Mouse (Mus musculus) neural tube, embryonic 15.5 days (tissue): ENCODE data around the gene Susd5. TPM values are rescaled to one million over a fixed set of nuclear protein-coding genes. Genes with fewer than 3 reads are reported as not detected.
"Not testable (repeated sequence)": the region's sequence is repeated elsewhere in the genome, so short reads cannot be mapped to it uniquely, and the experiment has no call there.

Experiments
- ATAC-seq: fragments of 200-750 bp; cut with Nextera tagmentation; 2 replicates; pipeline ENCODE4 v1.8.0; 2017; ENCODE audit warnings: mild to moderate bottlenecking, moderate TSS enrichment, moderate library complexity; ENCODE audit not compliant: low FRiP score
- H3K27ac ChIP-seq: fragments of 300-500 bp; sonication (generic); replicated peaks from 2 replicates; pipeline ENCODE4 v1.5.1; 2015; ENCODE audit warnings: mild to moderate bottlenecking, inconsistent platforms
- H3K27me3 ChIP-seq: fragments of 300-500 bp; sonication (generic); replicated peaks from 2 replicates; pipeline ENCODE4 v1.6.1; 2015; ENCODE audit warnings: inconsistent platforms
- H3K36me3 ChIP-seq: fragments of 300-500 bp; sonication (generic); 2 replicates; pipeline ENCODE4 v1.6.1; 2015; ENCODE audit warnings: inconsistent platforms
- H3K4me1 ChIP-seq: fragments of 300-500 bp; sonication (generic); 2 replicates; pipeline ENCODE4 v1.6.1; 2015; ENCODE audit warnings: inconsistent platforms
- H3K4me2 ChIP-seq: fragments of 300-500 bp; sonication (generic); 2 replicates; pipeline ENCODE4 v1.6.1; 2015; ENCODE audit warnings: inconsistent platforms, mild to moderate bottlenecking, moderate library complexity
- H3K4me3 ChIP-seq: fragments of 300-500 bp; sonication (generic); replicated peaks from 2 replicates; pipeline ENCODE4 v1.5.1; 2015; ENCODE audit warnings: mild to moderate bottlenecking, inconsistent platforms
- H3K9ac ChIP-seq: fragments of 300-500 bp; sonication (generic); replicated peaks from 2 replicates; pipeline ENCODE4 v1.6.1; 2015; ENCODE audit warnings: mild to moderate bottlenecking, inconsistent platforms
- H3K9me3 ChIP-seq: fragments of 300-500 bp; sonication (generic); replicated peaks from 2 replicates; pipeline ENCODE4 v1.6.1; 2016; ENCODE audit warnings: inconsistent platforms
- WGBS: fragments of 180-500 bp; shearing (Covaris S2); methylation state at CpG from one replicate; pipeline ENCODE4 v1.1.7; 2015; ENCODE audit warnings: mixed read lengths; 5-methylcytosine and 5-hydroxymethylcytosine counted together
- polyA plus RNA-seq: library from polyadenylated mRNA; unstranded; fragments of >200 nt; fragmentation: Nextera tagmentation; extraction: Ambion mirVana; gene quantifications from 2 replicates; pipeline ENCODE4 v1.2.1, GENCODE M21; 2015

The Susd5 gene
- polyA plus RNA-seq, 1 experiment from 2014 or later, result 3.1 TPM

- no peaks in the 10 kb centered on the region for H3K9me3 ChIP-seq
- no peaks in the 10 kb centered on the region for H3K27me3 ChIP-seq
- no peak overlapping the region for H3K27ac ChIP-seq
- no peaks in the 10 kb centered on the region for H3K36me3 ChIP-seq
- WGBS, result 92% methylated on average over 19 of the region's 19 CpGs
- no peak overlapping the region for H3K9ac ChIP-seq
- ATAC-seq, result no peak
- H3K4me3 ChIP-seq, result no peak overlapping the region
- no peak overlapping the region for H3K4me2 ChIP-seq
- no peaks in the 10 kb centered on the region for H3K4me1 ChIP-seq
Observed at GRCm38 (mm10) chr9:114073681-114074080, 16.7 kb downstream of the Susd5 start.

- no peaks in the 10 kb centered on the region for H3K36me3 ChIP-seq
- H3K27ac ChIP-seq, result no peak overlapping the region
- H3K9ac ChIP-seq, result no peak overlapping the region
- H3K4me2 ChIP-seq, result no peak overlapping the region
- no peaks in the 10 kb centered on the region for H3K9me3 ChIP-seq
- H3K27me3 ChIP-seq, result no peaks in the 10 kb centered on the region
- WGBS, result 81% methylated on average over 3 of the region's 3 CpGs
- no peak for ATAC-seq
- H3K4me3 ChIP-seq, result no peak overlapping the region
- H3K4me1 ChIP-seq, result no peaks in the 10 kb centered on the region
Observed at GRCm38 (mm10) chr9:114086422-114086821, 29.5 kb downstream of the Susd5 start.

- Histone ChIP-seq H3K9me3 (no peaks in the 10 kb centered on the region), H3K36me3 (no peaks in the 10 kb centered on the region), H3K4me1 (no peaks in the 10 kb centered on the region), H3K9ac (no peak overlapping the region), H3K4me3 (no peak overlapping the region), H3K27ac (no peak overlapping the region), H3K27me3 (no peaks in the 10 kb centered on the region), H3K4me2 (no peak overlapping the region)
- WGBS, result 73% methylated on average over 11 of the region's 11 CpGs
- no peak for ATAC-seq
Observed at GRCm38 (mm10) chr9:114087106-114087815, 30.3 kb downstream of the Susd5 start.

GRCm38 (mm10) chr9:114088885-114089284 lies 31.9 kb downstream of the Susd5 start:
- H3K27me3 ChIP-seq, H3K36me3 ChIP-seq, H3K4me2 ChIP-seq, H3K4me1 ChIP-seq, H3K27ac ChIP-seq, H3K9me3 ChIP-seq, ATAC-seq, H3K9ac ChIP-seq, H3K4me3 ChIP-seq: not testable (repeated sequence)
- WGBS, result 91% methylated on average over 6 of the region's 6 CpGs

- not testable (repeated sequence) for H3K27ac ChIP-seq, H3K9ac ChIP-seq, H3K4me1 ChIP-seq, H3K9me3 ChIP-seq, ATAC-seq, H3K4me3 ChIP-seq, H3K36me3 ChIP-seq, H3K4me2 ChIP-seq, H3K27me3 ChIP-seq
- WGBS, result 8% methylated on average over 9 of the region's 9 CpGs
Observed at GRCm38 (mm10) chr9:114092188-114092587, 35.2 kb downstream of the Susd5 start.

- 100% methylated on average over 2 of the region's 2 CpGs for WGBS
- Histone ChIP-seq H3K9ac (no peak overlapping the region), H3K4me3 (no peak overlapping the region), H3K27me3 (no peaks in the 10 kb centered on the region), H3K27ac (no peak overlapping the region), H3K4me1 (no peaks in the 10 kb centered on the region), H3K9me3 (no peaks in the 10 kb centered on the region), H3K4me2 (no peak overlapping the region), H3K36me3 (no peaks in the 10 kb centered on the region)
- ATAC-seq, result no peak
Observed at GRCm38 (mm10) chr9:114094854-114095253, 37.9 kb downstream of the Susd5 start.

GRCm38 (mm10) chr9:114098716-114099302 lies 41.9 kb downstream of the Susd5 start:
- no peaks in the 10 kb centered on the region for H3K27me3 ChIP-seq
- no peaks in the 10 kb centered on the region for H3K9me3 ChIP-seq
- no peak for ATAC-seq
- no peaks in the 10 kb centered on the region for H3K4me1 ChIP-seq
- 84% methylated on average over 9 of the region's 9 CpGs for WGBS
- H3K27ac ChIP-seq, result no peak overlapping the region
- no peak overlapping the region for H3K4me3 ChIP-seq
- H3K4me2 ChIP-seq, result no peak overlapping the region
- H3K9ac ChIP-seq, result no peak overlapping the region
- H3K36me3 ChIP-seq, result no peaks in the 10 kb centered on the region

- Histone ChIP-seq H3K27me3 (no peaks in the 10 kb centered on the region), H3K4me3 (no peak overlapping the region), H3K4me1 (no peaks in the 10 kb centered on the region), H3K4me2 (no peak overlapping the region), H3K9me3 (no peaks in the 10 kb centered on the region), H3K27ac (no peak overlapping the region), H3K36me3 (no peaks in the 10 kb centered on the region), H3K9ac (no peak overlapping the region)
- no peak for ATAC-seq
- WGBS, result 77% methylated on average over 2 of the region's 2 CpGs
Observed at GRCm38 (mm10) chr9:114110268-114110667, 53.3 kb downstream of the Susd5 start.

- no peaks in the 10 kb centered on the region for H3K36me3 ChIP-seq
- H3K27me3 ChIP-seq, result no peaks in the 10 kb centered on the region
- no peak overlapping the region for H3K4me3 ChIP-seq
- WGBS, result 92% methylated on average over 8 of the region's 8 CpGs
- no peak overlapping the region for H3K27ac ChIP-seq
- no peak overlapping the region for H3K9ac ChIP-seq
- no peak overlapping the region for H3K4me2 ChIP-seq
- ATAC-seq, result no peak
- no peaks in the 10 kb centered on the region for H3K9me3 ChIP-seq
- H3K4me1 ChIP-seq, result no peaks in the 10 kb centered on the region
Observed at GRCm38 (mm10) chr9:114111161-114111560, 54.2 kb downstream of the Susd5 start.

- Histone ChIP-seq H3K27ac (no peak overlapping the region), H3K4me1 (no peaks in the 10 kb centered on the region), H3K9me3 (no peaks in the 10 kb centered on the region), H3K9ac (no peak overlapping the region), H3K4me2 (no peak overlapping the region), H3K27me3 (no peaks in the 10 kb centered on the region), H3K36me3 (no peaks in the 10 kb centered on the region), H3K4me3 (no peak overlapping the region)
- ATAC-seq, result no peak
- WGBS, result 57% methylated on average over 6 of the region's 6 CpGs
Observed at GRCm38 (mm10) chr9:114112226-114112625, 55.3 kb downstream of the Susd5 start.

GRCm38 (mm10) chr9:114113911-114114623 lies 57.1 kb downstream of the Susd5 start:
- Histone ChIP-seq H3K27me3 (no peaks in the 10 kb centered on the region), H3K9ac (no peak overlapping the region), H3K4me3 (no peak overlapping the region), H3K4me1 (no peaks in the 10 kb centered on the region), H3K4me2 (no peak overlapping the region), H3K27ac (no peak overlapping the region), H3K9me3 (no peaks in the 10 kb centered on the region), H3K36me3 (no peaks in the 10 kb centered on the region)
- no peak for ATAC-seq
- WGBS, result 86% methylated on average over 18 of the region's 18 CpGs

GRCm38 (mm10) chr9:114116672-114117071 lies 59.7 kb downstream of the Susd5 start:
- H3K4me1 ChIP-seq, H3K9ac ChIP-seq, ATAC-seq, H3K27me3 ChIP-seq, H3K4me3 ChIP-seq, H3K36me3 ChIP-seq, H3K9me3 ChIP-seq, H3K4me2 ChIP-seq, H3K27ac ChIP-seq: not testable (repeated sequence)
- WGBS, result 30% methylated on average over 5 of the region's 5 CpGs
